Mouse (Mus musculus) midbrain, embryonic 11.5 days (tissue): ENCODE data around the gene Adgrf3. TPM values are rescaled to one million over a fixed set of nuclear protein-coding genes. Genes with fewer than 3 reads are reported as not detected.

Experiments used
- ATAC-seq: fragments of 200-750 bp; cut with Nextera tagmentation; 2 replicates; pipeline ENCODE4 v1.8.0; 2017; ENCODE audit warnings: moderate TSS enrichment, moderate library complexity; ENCODE audit not compliant: low FRiP score
- DNase-seq: peaks from one replicate; pipeline ENCODE4 v3.0.0; 2015; ENCODE audit warnings: low spot score; ENCODE audit errors: missing footprints
- H3K27ac ChIP-seq: fragments of 300-500 bp; sonication (generic); 2 replicates; pipeline ENCODE4 v1.5.1; 2014; ENCODE audit warnings: low read depth, low read length
- H3K27me3 ChIP-seq: fragments of 300-500 bp; sonication (generic); 2 replicates; pipeline ENCODE4 v1.6.1; 2014; ENCODE audit warnings: mild to moderate bottlenecking, low read length, moderate library complexity, mixed read lengths; ENCODE audit not compliant: control insufficient read depth, insufficient read depth
- H3K36me3 ChIP-seq: fragments of 300-500 bp; sonication (generic); 2 replicates; pipeline ENCODE4 v1.6.1; 2014; ENCODE audit warnings: mild to moderate bottlenecking, low read length, moderate library complexity, mixed read lengths; ENCODE audit not compliant: control insufficient read depth, insufficient read depth
- H3K4me1 ChIP-seq: fragments of 300-500 bp; sonication (generic); 2 replicates; pipeline ENCODE4 v1.6.1; 2014; ENCODE audit warnings: low read length; ENCODE audit not compliant: control insufficient read depth, insufficient read depth
- H3K4me2 ChIP-seq: fragments of 300-500 bp; sonication (generic); 2 replicates; pipeline ENCODE4 v1.6.1; 2014; ENCODE audit warnings: mild to moderate bottlenecking, moderate library complexity
- H3K4me3 ChIP-seq: fragments of 300-500 bp; sonication (generic); 2 replicates; pipeline ENCODE4 v1.5.1; 2014; ENCODE audit warnings: low read depth, low read length
- H3K9ac ChIP-seq: fragments of 300-500 bp; sonication (generic); 2 replicates; pipeline ENCODE4 v1.6.1; 2014; ENCODE audit warnings: low read length
- H3K9me3 ChIP-seq: fragments of 300-500 bp; sonication (generic); 2 replicates; pipeline ENCODE4 v1.6.1; 2016; ENCODE audit warnings: low read length; ENCODE audit not compliant: control insufficient read depth
- whole genome bisulfite sequencing: fragments of 180-500 bp; shearing (Covaris S2); extraction: QIAGEN DNeasy Blood & Tissue Kit; methylation state at CpG from one replicate; pipeline ENCODE4 v1.1.7; 2014; 5-methylcytosine and 5-hydroxymethylcytosine counted together
- polyA plus RNA-seq: library from polyadenylated mRNA; unstranded; fragments of >200 nt; fragmentation: Nextera tagmentation; extraction: Ambion mirVana; gene quantifications from 2 replicates; pipeline ENCODE4 v1.2.1, GENCODE M21; 2014

Adgrf3 gene
- polyA plus RNA-seq, 1 experiment from 2014 or later: not detected

- no peaks in the 10 kb centered on the region for H3K4me1 ChIP-seq
- DNase-seq (no peak), ATAC-seq (no peak)
- no peak overlapping the region for H3K27ac ChIP-seq
- H3K4me2 ChIP-seq: no peak overlapping the region
- H3K27me3 ChIP-seq: no peaks in the 10 kb centered on the region
- no peak overlapping the region for H3K4me3 ChIP-seq
- H3K9me3 ChIP-seq: no peaks in the 10 kb centered on the region
- H3K36me3 ChIP-seq: no peaks in the 10 kb centered on the region; the same call in 1 of the 2 replicates
- H3K9ac ChIP-seq: no peak overlapping the region
- 78% methylated on average over 1 of the region's 1 CpGs for WGBS
Measured at GRCm38 (mm10) chr5:30192452-30192851, 13.1 kb downstream of the Adgrf3 start.

DNA sequence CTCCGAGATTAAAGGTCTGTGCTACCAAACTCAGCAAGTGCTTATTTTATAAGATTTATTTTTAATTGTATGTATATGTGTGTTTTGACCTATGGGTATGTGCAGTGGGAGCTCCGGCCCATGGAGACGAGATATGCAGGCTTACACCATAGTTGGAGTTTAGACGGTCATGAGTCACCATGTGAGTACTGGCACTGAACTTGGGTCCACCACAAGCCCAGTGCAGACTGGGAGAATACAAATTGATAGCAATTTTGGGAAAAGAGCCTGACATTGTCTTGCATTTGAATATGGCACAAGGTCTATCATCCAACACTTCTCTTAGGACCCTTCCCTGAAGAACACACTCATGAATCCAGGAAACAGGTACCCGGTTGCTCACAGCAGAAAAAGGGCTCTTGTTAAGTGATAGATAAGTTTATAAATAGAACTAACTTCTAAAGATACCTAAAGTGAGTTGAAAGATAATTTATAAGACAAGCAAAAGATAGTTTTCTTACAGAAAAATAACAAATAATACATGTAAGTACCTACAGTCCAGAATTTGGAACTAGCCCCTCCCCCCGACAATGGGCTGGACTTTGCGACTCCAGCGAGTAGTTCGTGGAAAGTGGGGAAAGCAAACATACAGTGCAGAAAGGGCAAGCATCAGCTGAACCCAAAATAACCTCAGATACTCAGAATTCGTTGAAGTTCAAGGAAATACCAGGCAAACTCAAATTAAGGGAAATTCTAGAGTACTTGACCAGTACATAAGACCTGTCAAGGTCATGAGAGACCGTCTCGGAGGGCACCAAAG lies 17.6 kb downstream of the Adgrf3 start:
- 93% methylated on average over 12 of the region's 12 CpGs for WGBS
- Histone ChIP-seq H3K4me2 (no peak overlapping the region), H3K9me3 (no peaks in the 10 kb centered on the region), H3K4me1 (no peaks in the 10 kb centered on the region), H3K27ac (no peak overlapping the region), H3K27me3 (no peaks in the 10 kb centered on the region), H3K4me3 (no peak overlapping the region), H3K36me3 (peaks cover 7% of the 10 kb centered on the region; the same call in 1 of the 2 replicates), H3K9ac (no peak overlapping the region)
- DNase-seq (no peak), ATAC-seq (no peak)

DNA sequence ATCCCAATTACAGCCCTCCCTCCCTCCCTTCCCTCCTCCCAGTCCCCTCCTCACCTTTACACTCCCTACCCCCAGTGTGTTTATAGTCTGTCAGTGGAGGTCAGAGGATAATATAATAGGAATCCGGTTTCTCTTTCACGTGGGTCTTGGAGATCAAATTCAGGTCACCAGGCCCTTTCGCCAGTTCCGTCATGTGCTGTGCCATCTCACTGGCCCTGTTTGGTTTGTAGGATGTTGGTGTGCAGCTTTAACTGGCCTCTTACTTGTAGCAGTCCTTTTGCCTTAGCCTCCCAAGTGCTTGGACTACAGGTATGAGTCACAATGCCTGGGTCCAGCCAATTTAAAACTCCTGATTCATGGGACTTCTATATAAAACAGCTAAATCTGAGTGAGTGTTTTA lies 29.7 kb downstream of the Adgrf3 start:
- Histone ChIP-seq H3K27ac (no peak overlapping the region), H3K9ac (no peak overlapping the region), H3K4me1 (no peaks in the 10 kb centered on the region), H3K4me2 (no peak overlapping the region), H3K9me3 (no peaks in the 10 kb centered on the region), H3K4me3 (no peak overlapping the region), H3K36me3 (peaks cover 9% of the 10 kb centered on the region; the same call in 1 of the 2 replicates), H3K27me3 (no peaks in the 10 kb centered on the region)
- ATAC-seq: no peak
- DNase-seq: no peak
- 85% methylated on average over 4 of the region's 4 CpGs for WGBS

- ATAC-seq (no peak), DNase-seq (no peak)
- H3K36me3 ChIP-seq: peaks cover 9% of the 10 kb centered on the region; the same call in 1 of the 2 replicates
- H3K4me2 ChIP-seq: no peak overlapping the region
- H3K27me3 ChIP-seq: no peaks in the 10 kb centered on the region
- no peaks in the 10 kb centered on the region for H3K4me1 ChIP-seq
- WGBS: 52% methylated on average over 20 of the region's 20 CpGs
- no peak overlapping the region for H3K4me3 ChIP-seq
- no peaks in the 10 kb centered on the region for H3K9me3 ChIP-seq
- no peak overlapping the region for H3K27ac ChIP-seq
- H3K9ac ChIP-seq: no peak overlapping the region
Measured at GRCm38 (mm10) chr5:30172931-30173692, 32.4 kb downstream of the Adgrf3 start.

GRCm38 (mm10) chr5:30172115-30172514 lies 33.4 kb downstream of the Adgrf3 start:
- H3K4me2 ChIP-seq: no peak overlapping the region
- DNase-seq (no peak), ATAC-seq (no peak)
- H3K4me3 ChIP-seq: no peak overlapping the region
- H3K27ac ChIP-seq: no peak overlapping the region
- no peak overlapping the region for H3K9ac ChIP-seq
- peaks cover 9% of the 10 kb centered on the region; the same call in 1 of the 2 replicates for H3K36me3 ChIP-seq
- no peaks in the 10 kb centered on the region for H3K9me3 ChIP-seq
- no peaks in the 10 kb centered on the region for H3K27me3 ChIP-seq
- H3K4me1 ChIP-seq: no peaks in the 10 kb centered on the region

- H3K9me3 ChIP-seq: no peaks in the 10 kb centered on the region
- H3K36me3 ChIP-seq: 0 out of 2 replicates have a peak, but pooled peaks cover under 1% of the 10 kb centered on the region
- WGBS: 91% methylated on average over 5 of the region's 5 CpGs
- H3K27me3 ChIP-seq: no peaks in the 10 kb centered on the region
- H3K4me2 ChIP-seq: no peak overlapping the region
- ATAC-seq (no peak), DNase-seq (no peak)
- no peak overlapping the region for H3K4me3 ChIP-seq
- H3K4me1 ChIP-seq: no peaks in the 10 kb centered on the region
- no peak overlapping the region for H3K27ac ChIP-seq
- H3K9ac ChIP-seq: no peak overlapping the region
Measured at GRCm38 (mm10) chr5:30170303-30170940, 35.1 kb downstream of the Adgrf3 start.

- Histone ChIP-seq H3K4me3 (no peak overlapping the region), H3K27ac (no peak overlapping the region), H3K4me1 (no peaks in the 10 kb centered on the region), H3K4me2 (no peak overlapping the region), H3K9me3 (no peaks in the 10 kb centered on the region), H3K27me3 (no peaks in the 10 kb centered on the region), H3K36me3 (no peaks in the 10 kb centered on the region), H3K9ac (no peak overlapping the region)
- ATAC-seq: no peak
- no peak for DNase-seq
- WGBS: 92% methylated on average over 5 of the region's 5 CpGs
Measured at GRCm38 (mm10) chr5:30165234-30165946, 40.1 kb downstream of the Adgrf3 start.

GRCm38 (mm10) chr5:30162339-30162738 lies 43.2 kb downstream of the Adgrf3 start:
- ATAC-seq (no peak), DNase-seq (no peak)
- Histone ChIP-seq H3K9me3 (no peaks in the 10 kb centered on the region), H3K27me3 (no peaks in the 10 kb centered on the region), H3K27ac (no peak overlapping the region), H3K36me3 (no peaks in the 10 kb centered on the region), H3K4me1 (no peaks in the 10 kb centered on the region), H3K4me2 (no peak overlapping the region), H3K4me3 (no peak overlapping the region), H3K9ac (no peak overlapping the region)
- 85% methylated on average over 6 of the region's 6 CpGs for WGBS
